Mouse (Mus musculus) heart, adult 2 months (tissue): ENCODE measurements around the gene Ctsw.

Source experiments
- CTCF ChIP-seq: fragments of 200-600 bp; IDR thresholded peaks from 2 replicates; pipeline ENCODE4 v1.8.1; 2022; ENCODE audit warnings: antibody characterized with exemption, mild to moderate bottlenecking, moderate library complexity
- POLR2A ChIP-seq: fragments of 200-500 bp; IDR thresholded peaks from 2 replicates; pipeline ENCODE4 v1.6.1; 2011; ENCODE audit warnings: mild to moderate bottlenecking, low read depth, low read length, control low read depth; ENCODE audit not compliant: insufficient read depth

- TF ChIP-seq CTCF = no peak
- no peak for TF ChIP-seq POLR2A
Measured at GRCm38 (mm10) chr19:5429806-5430205, 38.5 kb downstream of the Ctsw start.
